Comparison of ENCODE assay signal across 24 mouse cellular contexts in the genomic region with DNA sequence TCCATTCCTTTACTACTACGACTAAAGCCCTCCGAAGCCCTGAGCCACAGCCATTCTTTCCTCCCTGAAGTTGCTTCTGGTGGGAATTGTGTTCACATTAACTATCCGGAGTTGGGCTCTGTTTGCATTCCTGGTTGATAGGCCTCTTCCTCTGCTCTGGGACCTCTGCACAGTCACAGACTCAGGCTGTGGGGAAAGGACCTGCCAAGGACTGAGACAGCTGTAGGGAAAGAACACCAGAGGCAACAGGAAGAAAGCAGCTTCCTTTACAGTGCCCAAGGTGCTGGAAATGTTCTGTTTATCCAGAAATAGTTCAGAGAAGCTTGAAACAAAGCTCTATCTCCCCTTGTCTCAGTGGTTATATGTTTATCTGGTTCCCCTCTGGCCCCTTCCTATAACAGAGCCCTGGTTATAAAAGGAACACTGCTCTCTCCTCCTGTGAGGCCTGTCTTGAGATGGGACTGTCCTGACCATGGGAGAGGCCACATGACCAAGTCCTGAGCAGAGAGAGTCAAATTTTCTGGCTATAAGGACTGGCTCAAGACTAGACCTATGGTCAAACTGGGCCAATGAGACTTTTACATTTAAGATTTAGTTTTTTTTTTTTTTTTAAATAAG. TPM values are rescaled to one million over a fixed set of nuclear protein-coding genes. Genes with fewer than 3 reads are reported as not detected.
"Had no signal": no experiment of that assay in that cellular context is flagged by ENCODE, and none has a peak within 500 bp of the region (broad histone marks: within the 10 kb centered on the region; RNA-seq: fewer than 3 reads in every experiment).

No protein-coding gene starts in this region.

- H3K9me3 ChIP-seq: limb, embryonic 10.5 days; stomach, embryonic 15.5 days had no signal

- ATAC-seq: liver, embryonic 12.5 days; midbrain, embryonic 13.5 days; midbrain, embryonic 16.5 days had no signal

- H3K27me3 ChIP-seq: limb, embryonic 13.5 days; liver, embryonic 15.5 days; midbrain, embryonic 13.5 days; neural tube, embryonic 13.5 days; stomach, embryonic 15.5 days had no signal

- H3K4me3 ChIP-seq: layer of hippocampus, adult 2 months; limb, embryonic 10.5 days; limb, embryonic 13.5 days; liver, embryonic 12.5 days; liver, embryonic 15.5 days; megakaryocyte, embryonic 14.5 days; midbrain, embryonic 10.5 days; midbrain, embryonic 13.5 days; myocyte; neural tube, embryonic 13.5 days; stomach, embryonic 15.5 days had no signal

- H3K27ac ChIP-seq: kidney, postnatal 0 days; layer of hippocampus, adult 2 months; limb, embryonic 10.5 days; limb, embryonic 13.5 days; liver, embryonic 12.5 days; liver, embryonic 15.5 days; midbrain, embryonic 10.5 days; midbrain, embryonic 13.5 days; neural tube, embryonic 13.5 days; stomach, embryonic 15.5 days had no signal

- H3K4me2 ChIP-seq: limb, embryonic 13.5 days; liver, embryonic 12.5 days; liver, embryonic 15.5 days; midbrain, embryonic 13.5 days; neural tube, embryonic 13.5 days; stomach, embryonic 15.5 days had no signal

- H3K9ac ChIP-seq: limb, embryonic 13.5 days; liver, embryonic 12.5 days; liver, embryonic 15.5 days; midbrain, embryonic 13.5 days; neural tube, embryonic 13.5 days; stomach, embryonic 15.5 days had no signal

- H3K4me1 ChIP-seq: limb, embryonic 10.5 days; limb, embryonic 13.5 days; liver, embryonic 15.5 days; midbrain, embryonic 13.5 days; neural tube, embryonic 13.5 days; stomach, embryonic 15.5 days had no signal

- H3K36me3 ChIP-seq: limb, embryonic 10.5 days; limb, embryonic 13.5 days; liver, embryonic 12.5 days; liver, embryonic 15.5 days; midbrain, embryonic 10.5 days; midbrain, embryonic 13.5 days; neural tube, embryonic 13.5 days; stomach, embryonic 15.5 days had no signal

- DNase-seq: kidney, postnatal 25 days; layer of hippocampus, adult 9-11 months; liver; lung, adult 18-20 months; retina, postnatal 1 day; right cerebral cortex, postnatal 25 days; spleen, adult 18-20 months; thymus, postnatal 25 days had no signal

RNA-seq across cellular contexts. Expression of gene Trh, which starts 8.9 kb away (rescaled TPM):
- total RNA-seq: monocyte, adult 5-6 weeks; neutrophil, adult 5-6 weeks had no signal
- polyA plus RNA-seq: large intestine, adult 2 months; limb, embryonic 10.5 days; limb, embryonic 13.5 days; liver, embryonic 12.5 days; liver, embryonic 15.5 days; myocyte had no signal
